Comparison of ENCODE assay signal across 9 mouse cellular contexts in genomic region chr4:148770582-148771408, GRCm38 (mm10). TPM values are rescaled to one million over a fixed set of nuclear protein-coding genes. Genes with fewer than 3 reads are reported as not detected.
DNase-seq lines count a peak whose midpoint lies in the region; ATAC-seq and TF ChIP-seq lines count a peak whose summit lies in the region.
"Had no signal": no experiment of that assay in that cellular context is flagged by ENCODE, and none has a peak within 500 bp of the region (broad histone marks: within the 10 kb centered on the region; RNA-seq: fewer than 3 reads in every experiment).

No protein-coding gene starts in this region.

- H3K4me1 ChIP-seq in intestine, embryonic 14.5 days (replicated peaks; ENCODE audit: control insufficient read depth, insufficient read depth, low read length): peaks cover 7% of the 10 kb centered on the region
- H3K4me1 ChIP-seq in intestine, postnatal 0 days (replicated peaks; ENCODE audit: control insufficient read depth, insufficient read depth, low read length): no peaks in the 10 kb centered on the region
- H3K4me1 ChIP-seq in embryonic facial prominence, embryonic 11.5 days (ENCODE audit: control insufficient read depth, insufficient read depth, low read length): peaks cover 9% of the 10 kb centered on the region
- peaks cover 25% of the 10 kb centered on the region for H3K4me1 ChIP-seq in hindbrain, embryonic 16.5 days (ENCODE audit: control insufficient read depth, insufficient read depth, low read depth, low read length)
- H3K4me1 ChIP-seq in neural tube, embryonic 12.5 days: peaks cover 64% of the 10 kb centered on the region

- no peaks in the 10 kb centered on the region for H3K9me3 ChIP-seq in intestine, embryonic 14.5 days (ENCODE audit: control insufficient read depth, low read length)
- H3K9me3 ChIP-seq in intestine, postnatal 0 days (ENCODE audit: control insufficient read depth): no peaks in the 10 kb centered on the region
- H3K9me3 ChIP-seq in embryonic facial prominence, embryonic 11.5 days (replicated peaks; ENCODE audit: control insufficient read depth, low read length): no peaks in the 10 kb centered on the region
- no peaks in the 10 kb centered on the region for H3K9me3 ChIP-seq in hindbrain, embryonic 16.5 days (ENCODE audit: control insufficient read depth, low read length)
- H3K9me3 ChIP-seq in neural tube, embryonic 12.5 days: no peaks in the 10 kb centered on the region

- no peak overlapping the region for H3K9ac ChIP-seq in intestine, embryonic 14.5 days (ENCODE audit: low read length)
- no peak overlapping the region for H3K9ac ChIP-seq in intestine, postnatal 0 days (ENCODE audit: low read depth, low read length)
- H3K9ac ChIP-seq in embryonic facial prominence, embryonic 11.5 days (replicated peaks; ENCODE audit: low read length): no peak overlapping the region; the same call in 1 of the 2 replicates
- no peak overlapping the region for H3K9ac ChIP-seq in hindbrain, embryonic 16.5 days (ENCODE audit: low read depth, low read length)
- peak overlapping the region; percentile 36; the same call in 1 of the 2 replicates for H3K9ac ChIP-seq in neural tube, embryonic 12.5 days

- H3K36me3 ChIP-seq in intestine, embryonic 14.5 days (ENCODE audit: control insufficient read depth, insufficient read depth, low read length): no peaks in the 10 kb centered on the region
- H3K36me3 ChIP-seq in intestine, postnatal 0 days (ENCODE audit: control insufficient read depth, insufficient read depth): no peaks in the 10 kb centered on the region
- no peaks in the 10 kb centered on the region for H3K36me3 ChIP-seq in embryonic facial prominence, embryonic 11.5 days (replicated peaks; ENCODE audit: control insufficient read depth, insufficient read depth, low read depth, low read length)
- no peaks in the 10 kb centered on the region for H3K36me3 ChIP-seq in hindbrain, embryonic 16.5 days (ENCODE audit: control insufficient read depth, insufficient read depth, low read length)
- no peaks in the 10 kb centered on the region for H3K36me3 ChIP-seq in neural tube, embryonic 12.5 days

- no peak overlapping the region for H3K4me2 ChIP-seq in intestine, embryonic 14.5 days (ENCODE audit: low read length)
- H3K4me2 ChIP-seq in intestine, postnatal 0 days (replicated peaks; ENCODE audit: low read depth): no peak overlapping the region
- H3K4me2 ChIP-seq in embryonic facial prominence, embryonic 11.5 days (ENCODE audit: low read depth, low read length): peak overlapping the region; percentile 37
- H3K4me2 ChIP-seq in hindbrain, embryonic 16.5 days (ENCODE audit: low read length): peak overlapping the region; percentile 39
- peak overlapping the region; percentile 50 for H3K4me2 ChIP-seq in neural tube, embryonic 12.5 days (replicated peaks)

- H3K27me3 ChIP-seq in intestine, embryonic 14.5 days (replicated peaks; ENCODE audit: control insufficient read depth, insufficient read depth, low read length): peaks cover 33% of the 10 kb centered on the region
- H3K27me3 ChIP-seq in intestine, postnatal 0 days (replicated peaks; ENCODE audit: control insufficient read depth, insufficient read depth, low read length): peaks cover 39% of the 10 kb centered on the region
- H3K27me3 ChIP-seq in embryonic facial prominence, embryonic 11.5 days (ENCODE audit: control insufficient read depth, insufficient read depth, low read length): peaks cover 13% of the 10 kb centered on the region
- H3K27me3 ChIP-seq in hindbrain, embryonic 16.5 days (replicated peaks; ENCODE audit: control insufficient read depth, insufficient read depth, low read length): peaks cover 12% of the 10 kb centered on the region
- peaks cover 35% of the 10 kb centered on the region for H3K27me3 ChIP-seq in neural tube, embryonic 12.5 days (replicated peaks)

- no peak for TF ChIP-seq CTCF in intestine, postnatal 0 days (IDR thresholded peaks at IDR 0.05; ENCODE audit: low read depth)

- peak; percentile 54; the same call in 1 of the 2 replicates for ATAC-seq in intestine, embryonic 14.5 days (replicated peaks; ENCODE audit: low FRiP score, low TSS enrichment, low read depth)
- no peak for ATAC-seq in intestine, postnatal 0 days
- ATAC-seq in embryonic facial prominence, embryonic 11.5 days (replicated peaks; ENCODE audit: insufficient number of reproducible peaks, low FRiP score, low TSS enrichment, low read depth): peak; percentile 79
- no peak; the same call in 1 of the 2 replicates for ATAC-seq in hindbrain, embryonic 16.5 days
- peak; percentile 54 for ATAC-seq in neural tube, embryonic 12.5 days (ENCODE audit: low FRiP score, low read depth)
- ATAC-seq in activated CD4-positive, CD25-positive, alpha-beta regulatory T cell, adult 4 months: no peak

- no peak overlapping the region for H3K4me3 ChIP-seq in intestine, embryonic 14.5 days (ENCODE audit: low read depth, low read length)
- H3K4me3 ChIP-seq in intestine, postnatal 0 days (ENCODE audit: low read depth, low read length): no peak overlapping the region
- no peak overlapping the region for H3K4me3 ChIP-seq in embryonic facial prominence, embryonic 11.5 days (ENCODE audit: low read depth, low read length)
- H3K4me3 ChIP-seq in hindbrain, embryonic 16.5 days (ENCODE audit: low read length): no peak overlapping the region
- H3K4me3 ChIP-seq in neural tube, embryonic 12.5 days: no peak overlapping the region
- H3K4me3 ChIP-seq: megakaryocyte, embryonic 14.5 days had no signal

- 10% methylated on average over 21 of the region's 21 CpGs for WGBS in intestine, embryonic 14.5 days
- 26% methylated on average over 21 of the region's 21 CpGs for WGBS in intestine, postnatal 0 days
- 2% methylated on average over 21 of the region's 21 CpGs for WGBS in embryonic facial prominence, embryonic 11.5 days
- 2% methylated on average over 21 of the region's 21 CpGs for WGBS in hindbrain, embryonic 16.5 days
- 2% methylated on average over 21 of the region's 21 CpGs for WGBS in neural tube, embryonic 12.5 days

- DNase-seq in intestine, embryonic 14.5 days (ENCODE audit: low spot score): no peak
- DNase-seq in embryonic facial prominence, embryonic 11.5 days (ENCODE audit: low spot score): peak; percentile 68
- no peak for DNase-seq in urinary bladder, postnatal 36 days (ENCODE audit: low spot score in 2 of 2)
- DNase-seq in urinary bladder, postnatal 4 days (ENCODE audit: low spot score in 2 of 2): no peak

- no peak overlapping the region for H3K27ac ChIP-seq in intestine, embryonic 14.5 days (ENCODE audit: low read depth)
- H3K27ac ChIP-seq in intestine, postnatal 0 days (ENCODE audit: low read depth, low read length): no peak overlapping the region
- no peak overlapping the region for H3K27ac ChIP-seq in embryonic facial prominence, embryonic 11.5 days (replicated peaks; ENCODE audit: low read depth, low read length)
- no peak overlapping the region for H3K27ac ChIP-seq in hindbrain, embryonic 16.5 days (ENCODE audit: low read depth, low read length)
- peak overlapping the region; percentile 42; the same call in 1 of the 2 replicates for H3K27ac ChIP-seq in neural tube, embryonic 12.5 days

RNA-seq across cellular contexts. Expression of gene Casz1, which starts 33.4 kb away (rescaled TPM):
- 6.6 and 7.8 TPM in 2 replicates for polyA plus RNA-seq in intestine, embryonic 14.5 days (2014; fragmentation: Nextera tagmentation; extraction: Ambion mirVana)
- polyA plus RNA-seq in intestine, postnatal 0 days (2015; fragmentation: Nextera tagmentation; extraction: Ambion mirVana): 5.6 and 6.6 TPM in 2 replicates
- polyA plus RNA-seq in embryonic facial prominence, embryonic 11.5 days (2014; fragmentation: Nextera tagmentation; extraction: Ambion mirVana): 1.1 and 2.9 TPM in 2 replicates
- polyA plus RNA-seq in hindbrain, embryonic 16.5 days (2015; fragmentation: Nextera tagmentation; extraction: Ambion mirVana): 4.4 and 5.6 TPM in 2 replicates
- 14.2 and 16.3 TPM in 2 replicates for polyA plus RNA-seq in neural tube, embryonic 12.5 days (2016; fragmentation: Nextera tagmentation; extraction: Ambion mirVana)
- polyA plus RNA-seq in activated CD4-positive, CD25-positive, alpha-beta regulatory T cell, adult 4 months (2017; shearing (Covaris generic)): under 1 TPM; 0.56 to 0.75 TPM

Comparison
In these comparisons a context has a peak if more than half of its experiments do, and no peak if none do; other contexts are left out.
1. ATAC-seq: peak in intestine, embryonic 14.5 days (single experiment), embryonic facial prominence, embryonic 11.5 days (single experiment) and neural tube, embryonic 12.5 days (single experiment); none in intestine, postnatal 0 days (single experiment), hindbrain, embryonic 16.5 days (single experiment) and activated CD4-positive, CD25-positive, alpha-beta regulatory T cell, adult 4 months (single experiment).
2. H3K4me2 ChIP-seq: peak in embryonic facial prominence, embryonic 11.5 days (single experiment), hindbrain, embryonic 16.5 days (single experiment) and neural tube, embryonic 12.5 days (single experiment); none in intestine, embryonic 14.5 days (single experiment) and intestine, postnatal 0 days (single experiment).